Mouse (Mus musculus): ENCODE measurements around the gene Prg2. TPM values are rescaled to one million over a fixed set of nuclear protein-coding genes. Genes with fewer than 3 reads are reported as not detected.

The Prg2 gene
- polyA plus RNA-seq, 1 experiment from 2014 or later = not detected

- 86% methylated on average over 3 of the region's 3 CpGs for WGBS
- H3K27ac ChIP-seq = no peak overlapping the region
- H3K36me3 ChIP-seq (replicated peaks) = no peaks in the 10 kb centered on the region
- H3K4me1 ChIP-seq = no peaks in the 10 kb centered on the region
- no peaks in the 10 kb centered on the region for H3K9me3 ChIP-seq
- H3K4me2 ChIP-seq = no peak overlapping the region
- no peak for ATAC-seq (ENCODE audit: low FRiP score)
- no peaks in the 10 kb centered on the region for H3K27me3 ChIP-seq
- H3K9ac ChIP-seq = no peak overlapping the region
- H3K4me3 ChIP-seq (replicated peaks) = no peak overlapping the region
Measured at GRCm38 (mm10) chr2:84947154-84947771, 33.0 kb upstream of the Prg2 start.

- no peak for ATAC-seq (ENCODE audit: low FRiP score)
- Histone ChIP-seq H3K27me3 (no peaks in the 10 kb centered on the region), H3K4me3 (replicated peaks) (no peak overlapping the region), H3K4me1 (no peaks in the 10 kb centered on the region), H3K9me3 (no peaks in the 10 kb centered on the region), H3K27ac (no peak overlapping the region), H3K36me3 (replicated peaks) (no peaks in the 10 kb centered on the region), H3K4me2 (no peak overlapping the region), H3K9ac (no peak overlapping the region)
- 85% methylated on average over 7 of the region's 7 CpGs for WGBS
Measured at GRCm38 (mm10) chr2:84948252-84948651, 32.0 kb upstream of the Prg2 start.

GRCm38 (mm10) chr2:84948721-84949120 lies 31.5 kb upstream of the Prg2 start:
- Histone ChIP-seq H3K9ac (no peak overlapping the region), H3K9me3 (no peaks in the 10 kb centered on the region), H3K27me3 (no peaks in the 10 kb centered on the region), H3K4me2 (no peak overlapping the region), H3K27ac (no peak overlapping the region), H3K36me3 (replicated peaks) (no peaks in the 10 kb centered on the region), H3K4me3 (replicated peaks) (no peak overlapping the region), H3K4me1 (no peaks in the 10 kb centered on the region)
- no peak for ATAC-seq (ENCODE audit: low FRiP score)
- WGBS = 89% methylated on average over 2 of the region's 2 CpGs

GRCm38 (mm10) chr2:84951027-84951426 lies 29.2 kb upstream of the Prg2 start:
- ATAC-seq (ENCODE audit: low FRiP score) = no peak
- H3K4me3 ChIP-seq (replicated peaks) = no peak overlapping the region
- H3K4me2 ChIP-seq = no peak overlapping the region
- H3K9me3 ChIP-seq = no peaks in the 10 kb centered on the region
- no peaks in the 10 kb centered on the region for H3K4me1 ChIP-seq
- no peaks in the 10 kb centered on the region for H3K27me3 ChIP-seq
- H3K36me3 ChIP-seq (replicated peaks) = no peaks in the 10 kb centered on the region
- WGBS = 92% methylated on average over 8 of the region's 8 CpGs
- H3K9ac ChIP-seq = no peak overlapping the region
- H3K27ac ChIP-seq = no peak overlapping the region

GRCm38 (mm10) chr2:84952251-84952650 lies 28.0 kb upstream of the Prg2 start:
- no peak for ATAC-seq (ENCODE audit: low FRiP score)
- Histone ChIP-seq H3K27me3 (no peaks in the 10 kb centered on the region), H3K4me2 (no peak overlapping the region), H3K4me1 (no peaks in the 10 kb centered on the region), H3K9ac (no peak overlapping the region), H3K36me3 (replicated peaks) (no peaks in the 10 kb centered on the region), H3K4me3 (replicated peaks) (no peak overlapping the region), H3K27ac (no peak overlapping the region), H3K9me3 (no peaks in the 10 kb centered on the region)
- 92% methylated on average over 1 of the region's 1 CpGs for WGBS

DNA sequence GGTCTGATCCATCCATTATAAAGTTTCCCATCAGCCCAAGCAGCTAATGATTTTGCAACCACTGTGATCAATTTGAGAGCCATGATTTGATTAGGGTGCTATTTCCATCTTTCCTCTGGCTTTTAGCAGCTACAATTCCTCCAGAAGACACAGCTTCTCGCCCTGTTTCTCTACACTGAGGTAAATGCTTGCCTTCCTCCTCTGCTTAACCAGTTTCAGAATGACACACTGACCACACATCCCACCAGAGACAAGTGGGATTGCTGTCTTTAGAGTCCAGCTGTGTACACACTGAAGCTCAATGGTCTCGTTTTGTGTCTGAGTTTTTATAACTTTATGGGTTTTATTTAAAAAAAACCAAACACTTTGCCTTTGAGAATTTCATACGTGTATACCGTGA lies 27.6 kb upstream of the Prg2 start:
- Histone ChIP-seq H3K9ac (no peak overlapping the region), H3K4me1 (no peaks in the 10 kb centered on the region), H3K4me2 (no peak overlapping the region), H3K27me3 (no peaks in the 10 kb centered on the region), H3K9me3 (no peaks in the 10 kb centered on the region), H3K36me3 (replicated peaks) (no peaks in the 10 kb centered on the region), H3K27ac (no peak overlapping the region), H3K4me3 (replicated peaks) (no peak overlapping the region)
- WGBS = 91% methylated on average over 4 of the region's 4 CpGs
- ATAC-seq (ENCODE audit: low FRiP score) = no peak

DNA sequence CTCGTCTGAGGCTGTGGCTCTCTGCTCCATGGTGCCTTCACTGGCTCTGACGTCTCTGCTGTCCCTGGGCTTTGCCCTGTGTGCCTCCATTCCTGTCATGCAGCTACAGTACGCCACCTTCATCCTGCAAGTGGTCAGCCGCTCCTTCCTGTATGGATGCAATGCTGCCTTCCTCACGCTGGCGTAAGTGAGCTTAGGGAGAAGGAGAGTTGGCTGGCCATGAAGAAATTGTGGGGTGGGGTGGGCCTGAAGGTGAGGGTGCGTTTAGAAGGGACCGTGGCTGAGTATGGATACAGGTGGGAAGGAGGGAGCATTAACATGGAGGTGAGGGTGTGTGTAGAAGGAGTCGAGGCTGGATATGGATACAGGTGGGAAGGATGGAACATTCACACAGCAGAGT lies 24.8 kb upstream of the Prg2 start:
- no peaks in the 10 kb centered on the region for H3K9me3 ChIP-seq
- no peak overlapping the region for H3K4me2 ChIP-seq
- no peak for ATAC-seq (ENCODE audit: low FRiP score)
- no peak overlapping the region for H3K4me3 ChIP-seq (replicated peaks)
- no peaks in the 10 kb centered on the region for H3K27me3 ChIP-seq
- H3K27ac ChIP-seq = no peak overlapping the region
- H3K36me3 ChIP-seq (replicated peaks) = no peaks in the 10 kb centered on the region
- no peak overlapping the region for H3K9ac ChIP-seq
- H3K4me1 ChIP-seq = no peaks in the 10 kb centered on the region
- 88% methylated on average over 9 of the region's 9 CpGs for WGBS

GRCm38 (mm10) chr2:84956274-84956673 lies 24.0 kb upstream of the Prg2 start:
- Histone ChIP-seq H3K4me2 (no peak overlapping the region), H3K27me3 (no peaks in the 10 kb centered on the region), H3K27ac (no peak overlapping the region), H3K36me3 (replicated peaks) (no peaks in the 10 kb centered on the region), H3K4me1 (no peaks in the 10 kb centered on the region), H3K4me3 (replicated peaks) (no peak overlapping the region), H3K9me3 (no peaks in the 10 kb centered on the region), H3K9ac (no peak overlapping the region)
- 63% methylated on average over 5 of the region's 5 CpGs for WGBS
- no peak for ATAC-seq (ENCODE audit: low FRiP score)

DNA sequence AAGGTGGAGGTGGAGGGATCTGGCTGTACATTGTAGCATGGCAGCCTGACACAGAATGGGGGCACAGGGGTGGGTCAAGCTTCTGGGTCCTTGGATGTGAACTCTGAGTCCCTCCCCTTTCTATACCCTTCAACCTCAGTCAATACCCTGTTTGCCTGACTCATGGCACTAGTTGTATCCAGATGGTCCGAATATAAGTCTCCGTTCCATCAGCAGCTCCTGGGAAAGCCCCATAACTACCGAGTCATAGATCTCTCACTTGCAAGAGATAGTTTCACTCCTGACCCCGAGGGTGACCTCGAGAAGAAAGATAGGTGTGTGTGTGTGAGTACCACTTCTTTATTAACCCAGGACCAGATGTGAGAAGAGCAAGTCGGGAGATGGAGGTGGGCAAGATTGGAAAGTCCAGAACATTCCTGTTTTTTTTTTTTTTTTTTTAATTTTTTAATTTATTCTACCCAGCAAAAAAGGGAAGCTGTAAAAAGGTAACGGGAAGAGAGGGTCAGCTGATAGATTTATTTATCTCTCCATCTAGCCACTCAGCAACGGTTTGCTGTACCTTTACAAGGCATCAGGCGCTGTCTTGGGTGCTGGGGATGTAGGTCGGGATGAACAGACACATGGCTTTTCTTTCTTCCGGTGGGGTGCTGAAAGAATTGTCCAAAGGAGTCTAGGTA lies 21.5 kb upstream of the Prg2 start:
- 92% methylated on average over 11 of the region's 11 CpGs for WGBS

DNA sequence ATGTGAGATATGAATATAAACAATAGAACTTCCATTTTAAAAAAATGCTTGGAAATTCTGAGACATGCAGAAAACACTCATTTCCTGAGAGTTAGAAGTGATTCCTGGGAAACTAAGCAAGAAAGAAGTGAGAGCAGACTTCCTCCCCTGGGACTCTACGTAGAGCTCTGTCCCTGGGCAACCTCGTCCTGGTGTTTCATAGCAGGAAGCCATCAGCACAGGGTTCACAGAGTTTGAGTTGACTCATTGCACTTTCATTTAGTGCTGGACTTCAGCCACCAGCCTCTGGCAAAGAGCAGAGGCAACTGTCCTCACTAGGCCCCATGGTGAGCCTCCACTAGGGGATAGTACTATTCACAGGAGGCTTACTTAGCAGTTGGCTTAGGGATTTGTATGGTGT lies 19.0 kb upstream of the Prg2 start:
- no peak overlapping the region for H3K4me3 ChIP-seq (replicated peaks)
- H3K4me2 ChIP-seq = no peak overlapping the region
- no peak overlapping the region for H3K9ac ChIP-seq
- H3K27me3 ChIP-seq = no peaks in the 10 kb centered on the region
- H3K36me3 ChIP-seq (replicated peaks) = no peaks in the 10 kb centered on the region
- 89% methylated on average over 2 of the region's 2 CpGs for WGBS
- no peak for ATAC-seq (ENCODE audit: low FRiP score)
- H3K4me1 ChIP-seq = peaks cover 9% of the 10 kb centered on the region; the same call in 1 of the 2 replicates
- no peak overlapping the region for H3K27ac ChIP-seq
- no peaks in the 10 kb centered on the region for H3K9me3 ChIP-seq

More for the DNA sequence above, 21.5 kb upstream of the Prg2 start:
- Histone ChIP-seq H3K4me2 (no peak overlapping the region), H3K36me3 (replicated peaks) (no peaks in the 10 kb centered on the region), H3K4me1 (peaks cover 9% of the 10 kb centered on the region; the same call in 1 of the 2 replicates), H3K27me3 (no peaks in the 10 kb centered on the region), H3K27ac (no peak overlapping the region), H3K4me3 (replicated peaks) (no peak overlapping the region), H3K9me3 (no peaks in the 10 kb centered on the region), H3K9ac (no peak overlapping the region)
- ATAC-seq (ENCODE audit: low FRiP score) = no peak

GRCm38 (mm10) chr2:84961901-84962300 lies 18.4 kb upstream of the Prg2 start:
- WGBS = 62% methylated on average over 3 of the region's 3 CpGs
- H3K9me3 ChIP-seq = no peaks in the 10 kb centered on the region

DNA sequence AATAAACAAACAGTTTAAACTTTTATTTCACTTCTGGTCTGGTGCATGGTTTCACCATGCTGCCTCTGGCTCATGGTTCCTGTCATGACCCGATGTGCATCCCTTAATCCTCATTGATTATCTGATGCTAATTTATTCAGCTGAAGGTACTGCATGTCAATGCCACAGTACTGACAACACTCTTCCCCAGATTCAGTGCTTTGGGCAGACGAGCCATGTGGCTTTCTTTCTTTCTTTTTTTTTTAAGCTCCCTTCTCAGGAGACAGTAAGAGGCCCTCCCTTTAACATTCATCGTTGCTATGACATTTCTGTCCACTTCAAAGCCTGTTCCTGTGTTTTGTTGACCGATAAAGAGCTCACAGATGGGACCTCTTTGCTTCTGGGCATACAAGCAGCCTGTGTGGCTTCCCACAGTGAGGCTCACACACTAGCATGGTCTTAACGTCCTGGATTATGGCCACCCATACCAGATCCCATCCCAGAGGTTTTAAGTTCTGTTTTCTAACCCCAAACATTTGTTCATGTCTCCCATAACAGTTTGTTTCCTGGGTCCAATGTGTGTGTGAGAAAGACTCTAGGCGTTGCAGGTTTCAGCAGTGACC lies 17.3 kb upstream of the Prg2 start:
- 37% methylated on average over 6 of the region's 6 CpGs for WGBS

More at GRCm38 (mm10) chr2:84961901-84962300, 18.4 kb upstream of the Prg2 start:
- Histone ChIP-seq H3K27ac (no peak overlapping the region), H3K4me2 (no peak overlapping the region), H3K4me3 (replicated peaks) (no peak overlapping the region), H3K36me3 (replicated peaks) (no peaks in the 10 kb centered on the region), H3K27me3 (no peaks in the 10 kb centered on the region), H3K4me1 (peaks cover 9% of the 10 kb centered on the region; the same call in 1 of the 2 replicates), H3K9ac (no peak overlapping the region)
- no peak for ATAC-seq (ENCODE audit: low FRiP score)

More for the DNA sequence above, 17.3 kb upstream of the Prg2 start:
- Histone ChIP-seq H3K27me3 (no peaks in the 10 kb centered on the region), H3K9ac (no peak overlapping the region), H3K9me3 (no peaks in the 10 kb centered on the region), H3K4me2 (no peak overlapping the region), H3K4me3 (replicated peaks) (no peak overlapping the region), H3K36me3 (replicated peaks) (no peaks in the 10 kb centered on the region), H3K27ac (no peak overlapping the region), H3K4me1 (peaks cover 9% of the 10 kb centered on the region; the same call in 1 of the 2 replicates)
- no peak for ATAC-seq (ENCODE audit: low FRiP score)

Data from forebrain, embryonic 12.5 days (tissue).